Mouse (Mus musculus): ENCODE data around the gene B3galt6.

The B3galt6 gene

GRCm38 (mm10) chr4:155992241-155992905 is at the start of gene B3galt6, which contains the start of gene Sdf4:
Gene B3galt6, minus strand, starts transcription at chr4:155992649.
Gene Sdf4, plus strand, starts transcription at chr4:155992872.
- DNase-seq: peak; percentile 84

DNA sequence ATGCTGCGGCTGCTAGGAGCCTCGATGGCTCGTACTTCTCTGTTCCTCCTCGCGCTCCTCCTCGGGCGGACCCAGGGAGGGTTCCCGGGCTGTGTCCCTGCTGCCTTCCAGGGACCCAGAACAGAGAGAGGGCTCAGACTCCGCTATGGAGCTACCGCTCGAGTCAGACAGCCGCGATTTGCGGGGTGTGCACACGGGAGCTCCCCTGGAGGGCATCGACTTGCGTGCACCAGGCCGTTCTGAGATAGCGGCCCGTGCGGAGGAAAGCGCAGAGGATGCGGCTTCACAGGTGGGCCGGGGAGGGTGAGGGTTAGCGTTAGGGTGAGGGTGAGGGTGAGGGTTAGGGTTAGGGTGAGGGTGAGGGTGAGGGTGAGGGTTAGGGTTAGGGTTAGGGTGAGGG is 42.5 kb upstream of the B3galt6 start:
- no peak for DNase-seq

GRCm38 (mm10) chr4:156034301-156034700 is 41.9 kb upstream of the B3galt6 start:
- no peak for DNase-seq

- no peak for DNase-seq
These were observed 41.1 kb upstream of the B3galt6 start for GRCm38 (mm10) chr4:156033476-156034119.

DNA sequence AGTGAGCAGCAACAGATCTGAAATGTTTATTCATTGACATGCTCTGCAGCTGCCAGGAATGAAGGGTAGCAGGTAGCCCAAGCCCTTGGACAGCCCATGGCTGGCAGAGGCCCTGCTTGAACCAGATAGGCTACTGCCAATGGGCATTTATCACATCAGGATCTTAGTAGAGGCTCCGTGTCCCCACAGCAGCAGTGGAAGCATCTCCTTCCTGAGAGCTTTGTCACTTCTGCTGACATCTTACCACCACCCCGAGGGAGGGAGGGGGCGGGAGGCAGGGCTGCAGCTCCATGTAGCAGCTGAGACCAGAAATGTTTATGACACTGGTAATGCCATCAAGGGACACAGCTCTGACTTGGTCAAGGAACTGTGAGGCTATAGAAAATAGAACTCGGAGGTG is 40.4 kb upstream of the B3galt6 start:
- no peak for DNase-seq

GRCm38 (mm10) chr4:156031593-156032391 is 39.3 kb upstream of the B3galt6 start:
- DNase-seq: peak; percentile 78

GRCm38 (mm10) chr4:156031255-156031592 is 38.8 kb upstream of the B3galt6 start:
- no peak for DNase-seq

GRCm38 (mm10) chr4:156030651-156031118 is 38.2 kb upstream of the B3galt6 start:
- no peak for DNase-seq

GRCm38 (mm10) chr4:156028580-156028979 is 36.1 kb upstream of the B3galt6 start:
- no peak for DNase-seq

GRCm38 (mm10) chr4:156026013-156026412 is 33.6 kb upstream of the B3galt6 start, which contains the start of gene Tnfrsf18:
Gene Tnfrsf18, plus strand, starts transcription at chr4:156026164.
- no peak for DNase-seq

GRCm38 (mm10) chr4:156024184-156024583 is 31.7 kb upstream of the B3galt6 start:
- no peak for DNase-seq

GRCm38 (mm10) chr4:156023520-156023919 is 31.1 kb upstream of the B3galt6 start:
- no peak for DNase-seq

- no peak for DNase-seq
These were observed 29.5 kb upstream of the B3galt6 start for GRCm38 (mm10) chr4:156021942-156022419.

- no peak for DNase-seq
These were observed 28.9 kb upstream of the B3galt6 start for GRCm38 (mm10) chr4:156021381-156021780.

DNA sequence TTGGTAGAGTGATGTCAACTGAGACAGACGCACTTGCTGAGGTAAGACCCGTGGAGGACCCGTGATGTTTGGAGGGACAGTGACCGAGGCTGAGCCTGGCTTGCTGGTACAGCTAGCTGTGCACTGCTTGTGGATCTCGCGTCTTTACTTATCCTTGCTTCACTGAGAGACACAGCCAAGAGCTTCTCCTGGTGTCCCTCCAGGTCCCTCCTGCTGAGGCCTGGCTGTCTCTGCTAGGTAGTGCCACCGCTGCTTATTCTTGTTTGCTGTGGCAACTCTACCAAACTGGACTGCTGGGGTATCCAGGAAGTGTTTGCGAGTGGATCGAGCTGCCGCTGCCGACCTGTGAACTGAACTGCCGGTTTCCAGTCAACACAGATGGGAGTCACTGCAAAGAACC is 27.3 kb upstream of the B3galt6 start:
- DNase-seq: no peak

GRCm38 (mm10) chr4:156014436-156014835 is 22.0 kb upstream of the B3galt6 start:
- DNase-seq: no peak

GRCm38 (mm10) chr4:156013637-156014036 is 21.2 kb upstream of the B3galt6 start, which contains the start of gene Tnfrsf4:
Gene Tnfrsf4, plus strand, starts transcription at chr4:156013843.
- no peak for DNase-seq

- DNase-seq: no peak
These were observed 15.9 kb upstream of the B3galt6 start for GRCm38 (mm10) chr4:156008369-156008768.

- DNase-seq: no peak
These were observed 11.7 kb upstream of the B3galt6 start for GRCm38 (mm10) chr4:156004109-156004508.

- no peak for DNase-seq
These were observed 1.2 kb upstream of the B3galt6 start for GRCm38 (mm10) chr4:155993606-155994005.

DNA sequence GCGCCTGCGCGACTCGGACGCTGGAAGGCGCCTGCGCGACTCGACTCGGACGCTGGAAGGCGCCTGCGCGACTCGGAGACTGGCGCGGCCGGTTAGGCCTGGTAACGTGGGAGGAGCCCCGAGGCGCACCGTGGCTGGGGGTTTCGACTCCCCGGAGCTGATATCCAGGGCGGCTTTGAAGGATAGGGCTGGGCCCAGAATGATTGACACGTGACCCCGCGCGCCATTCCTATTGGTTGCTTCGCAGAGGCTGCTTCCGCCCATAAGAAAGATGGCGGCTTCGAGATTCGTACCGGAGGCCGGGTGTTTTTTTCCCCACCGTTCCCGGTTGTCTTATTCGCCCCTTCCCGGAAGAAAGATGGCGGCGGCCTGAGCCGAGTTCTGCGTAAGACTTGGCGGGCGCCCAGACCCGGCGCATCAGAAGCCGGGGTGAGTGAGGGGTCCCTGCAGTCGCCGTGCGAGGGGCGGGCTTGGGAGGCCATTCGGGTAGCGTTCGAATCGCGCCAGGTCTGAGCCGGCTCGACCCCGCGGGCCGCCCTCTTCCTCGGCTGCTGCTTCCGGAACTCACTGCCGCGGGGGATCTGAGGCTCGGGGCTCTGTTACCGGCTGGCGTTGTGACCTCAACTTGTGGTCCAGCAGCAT is 578 bp upstream of the B3galt6 start:
- peak; percentile 97 for DNase-seq

DNA sequence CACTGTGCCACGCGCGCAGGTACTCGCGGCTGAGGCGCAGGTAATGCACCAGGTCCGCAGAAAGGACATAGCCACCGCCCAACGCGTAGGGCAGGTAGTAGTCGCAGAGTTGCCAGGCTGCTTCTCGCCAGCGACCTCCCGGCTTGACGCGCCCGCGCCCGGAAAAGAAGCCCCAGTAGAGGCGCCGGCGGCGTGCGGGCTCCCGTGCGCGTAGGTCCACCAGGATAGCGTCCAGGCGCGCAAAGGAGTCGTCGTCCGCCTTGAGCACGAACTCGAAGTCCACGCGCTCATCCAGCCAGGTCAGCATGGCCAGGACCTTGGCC is 580 bp downstream of the B3galt6 start:
- peak; percentile 51 for DNase-seq

Measured in kidney, adult 11 months (tissue).